Mouse (Mus musculus) liver, embryonic 11.5 days (tissue): Measurements from ENCODE around the gene Pvr. TPM values are rescaled to one million over a fixed set of nuclear protein-coding genes. Genes with fewer than 3 reads are reported as not detected.

Experiments
- ATAC-seq: fragments of 200-750 bp; cut with Nextera tagmentation; replicated peaks from 2 replicates; pipeline ENCODE4 v1.8.0; 2017; ENCODE audit warnings: moderate number of reproducible peaks, mild to moderate bottlenecking, moderate TSS enrichment, moderate library complexity; ENCODE audit not compliant: low FRiP score
- DNase-seq: peaks from one replicate; pipeline ENCODE4 v3.0.0-alpha.2; 2017; ENCODE audit warnings: low spot score
- H3K27ac ChIP-seq: fragments of 300-500 bp; sonication (generic); 2 replicates; pipeline ENCODE4 v1.5.1; 2014; ENCODE audit warnings: mild to moderate bottlenecking, low read depth, low read length, control low read depth
- H3K27me3 ChIP-seq: fragments of 300-500 bp; sonication (generic); replicated peaks from 2 replicates; pipeline ENCODE4 v1.6.1; 2014; ENCODE audit warnings: low read length, mixed read lengths; ENCODE audit not compliant: control insufficient read depth, insufficient read depth
- H3K36me3 ChIP-seq: fragments of 300-500 bp; sonication (generic); 2 replicates; pipeline ENCODE4 v1.6.1; 2014; ENCODE audit warnings: mild to moderate bottlenecking, low read length, moderate library complexity, mixed read lengths; ENCODE audit not compliant: control insufficient read depth, insufficient read depth
- H3K4me1 ChIP-seq: fragments of 300-500 bp; sonication (generic); replicated peaks from 2 replicates; pipeline ENCODE4 v1.6.1; 2014; ENCODE audit warnings: low read length, mixed read lengths; ENCODE audit not compliant: control insufficient read depth, insufficient read depth
- H3K4me2 ChIP-seq: fragments of 300-500 bp; sonication (generic); 2 replicates; pipeline ENCODE4 v1.6.1; 2014; ENCODE audit warnings: mild to moderate bottlenecking, control low read depth, moderate library complexity
- H3K4me3 ChIP-seq: fragments of 300-500 bp; sonication (generic); 2 replicates; pipeline ENCODE4 v1.5.1; 2014; ENCODE audit warnings: low read depth, low read length, control low read depth
- H3K9ac ChIP-seq: fragments of 300-500 bp; sonication (generic); 2 replicates; pipeline ENCODE4 v1.6.1; 2014; ENCODE audit warnings: low read depth, low read length, control low read depth
- H3K9me3 ChIP-seq: fragments of 300-500 bp; sonication (generic); 2 replicates; pipeline ENCODE4 v1.6.1; 2016; ENCODE audit warnings: low read length, inconsistent platforms, mixed read lengths; ENCODE audit not compliant: control insufficient read depth
- WGBS: fragments of 180-500 bp; shearing (Covaris S2); extraction: QIAGEN DNeasy Blood & Tissue Kit; methylation state at CpG from one replicate; pipeline ENCODE4 v1.1.7; 2014; 5-methylcytosine and 5-hydroxymethylcytosine counted together
- polyA plus RNA-seq: library from polyadenylated mRNA; unstranded; fragments of >200 nt; fragmentation: Nextera tagmentation; extraction: Ambion mirVana; gene quantifications from 2 replicates; pipeline ENCODE4 v1.2.1, GENCODE M21; 2014

The Pvr gene
- polyA plus RNA-seq, 1 experiment from 2014 or later = 6.1 TPM

DNA sequence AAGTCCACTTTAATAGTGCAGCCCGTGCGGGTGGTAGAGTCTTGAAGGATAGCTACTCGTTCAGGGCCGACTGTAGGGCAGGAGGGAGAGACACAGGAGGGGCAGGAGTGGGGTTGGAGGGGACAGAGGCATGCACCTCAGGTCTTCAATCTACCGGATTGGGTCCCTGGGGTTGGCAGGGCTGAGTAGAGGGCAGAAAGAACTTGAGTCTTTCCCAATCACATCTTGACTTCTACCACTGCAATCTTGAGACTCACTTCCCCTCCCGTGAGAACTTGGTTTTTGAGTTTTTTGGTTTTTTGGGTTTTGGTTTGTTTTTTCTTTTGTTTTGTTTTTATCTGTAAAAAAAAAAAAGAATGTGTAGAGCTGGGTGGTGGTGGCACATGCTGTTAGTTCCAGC is 64.7 kb downstream of the Pvr start:
- WGBS = 72% methylated on average over 6 of the region's 6 CpGs
- ATAC-seq = no peak
- H3K27me3 ChIP-seq = peaks cover 30% of the 10 kb centered on the region

DNA sequence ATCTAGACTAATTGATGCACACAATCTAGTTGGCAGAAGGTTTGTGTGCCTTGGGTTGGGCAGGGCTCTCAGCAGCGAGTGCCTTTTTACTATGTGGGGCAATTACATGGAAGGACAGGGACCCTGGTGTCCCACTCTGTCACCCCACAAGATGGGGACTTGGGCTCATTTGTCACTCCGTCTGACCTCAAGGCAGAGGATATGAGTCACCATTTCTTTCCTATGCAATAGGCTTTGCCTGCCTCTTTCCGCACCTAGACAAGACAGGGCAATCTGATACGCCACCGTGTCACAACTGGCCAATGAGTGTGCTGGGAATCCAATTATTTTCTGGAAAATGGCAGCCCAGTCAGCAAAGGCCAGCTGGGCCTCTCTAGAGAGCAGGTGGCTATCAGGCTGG is 65.3 kb downstream of the Pvr start:
- Histone ChIP-seq H3K36me3 (no peaks in the 10 kb centered on the region), H3K27ac (no peak overlapping the region), H3K27me3 (peaks cover 32% of the 10 kb centered on the region), H3K9ac (no peak overlapping the region), H3K4me3 (no peak overlapping the region), H3K9me3 (no peaks in the 10 kb centered on the region), H3K4me2 (no peak overlapping the region), H3K4me1 (0 out of 2 replicates have a peak, but pooled peaks cover 3% of the 10 kb centered on the region)
- ATAC-seq (no peak), DNase-seq (no peak)
- WGBS = 64% methylated on average over 5 of the region's 5 CpGs

More for the DNA sequence above, 64.7 kb downstream of the Pvr start:
- H3K4me3 ChIP-seq = no peak overlapping the region
- no peak overlapping the region for H3K27ac ChIP-seq
- H3K9me3 ChIP-seq = no peaks in the 10 kb centered on the region
- no peak for DNase-seq
- H3K4me2 ChIP-seq = no peak overlapping the region
- no peak overlapping the region for H3K9ac ChIP-seq
- no peaks in the 10 kb centered on the region for H3K36me3 ChIP-seq
- 0 out of 2 replicates have a peak, but pooled peaks cover 3% of the 10 kb centered on the region for H3K4me1 ChIP-seq

Other genes starting within 250 kb of the Pvr start
- 235 and 244 TPM in 2 replicates for gene Apoc2, start 243.2 kb downstream of the Pvr start, polyA plus RNA-seq
- not detected in 2 replicates for gene Gm44805, start 239.7 kb downstream of the Pvr start, polyA plus RNA-seq
- gene Apoc4, start 239.7 kb downstream of the Pvr start, polyA plus RNA-seq = 4.8 and 5.4 TPM in 2 replicates
- gene Apoc1, start 228.5 kb downstream of the Pvr start, polyA plus RNA-seq = 173 and 199 TPM in 2 replicates
- gene Apoe, start 222.0 kb downstream of the Pvr start, polyA plus RNA-seq = 1,439 and 1,470 TPM in 2 replicates
- gene Tomm40, start 205.7 kb downstream of the Pvr start, polyA plus RNA-seq = 259 and 264 TPM in 2 replicates
- 55.9 and 58.4 TPM in 2 replicates for gene Nectin2, start 170.7 kb downstream of the Pvr start, polyA plus RNA-seq
- 17.5 and 21.8 TPM in 2 replicates for gene Bcam, start 150.1 kb downstream of the Pvr start, polyA plus RNA-seq
- gene Cblc, start 124.4 kb downstream of the Pvr start, polyA plus RNA-seq = 1.4 TPM in 2 replicates
- 5.4 and 7.0 TPM in 2 replicates for gene Bcl3, start 98.4 kb downstream of the Pvr start, polyA plus RNA-seq
- gene Gm19345, start 69.2 kb downstream of the Pvr start, polyA plus RNA-seq = not detected in 2 replicates
- gene Ceacam16, start 59.9 kb downstream of the Pvr start, polyA plus RNA-seq = not detected in 2 replicates
- gene Ceacam19, start 33.2 kb downstream of the Pvr start, polyA plus RNA-seq = not detected in 2 replicates
- 0.59 and 0.73 TPM in 2 replicates for gene Igsf23, start 29.6 kb upstream of the Pvr start, polyA plus RNA-seq
- not detected in 2 replicates for gene Ceacam20, start 44.3 kb upstream of the Pvr start, polyA plus RNA-seq
- gene Nlrp9b, start 70.3 kb upstream of the Pvr start, polyA plus RNA-seq = not detected in 2 replicates
- gene Vmn1r91, start 178.5 kb upstream of the Pvr start, polyA plus RNA-seq = not detected in 2 replicates
- not detected in 2 replicates for gene Gm16442, start 201.4 kb upstream of the Pvr start, polyA plus RNA-seq
- gene Vmn1r93, start 217.9 kb upstream of the Pvr start, polyA plus RNA-seq = not detected in 2 replicates
- gene Vmn1r94, start 247.2 kb upstream of the Pvr start, polyA plus RNA-seq = not detected in 2 replicates